Mouse (Mus musculus) ES-E14 (cell line): ENCODE data around the gene Tap1. TPM values are rescaled to one million over a fixed set of nuclear protein-coding genes. Genes with fewer than 3 reads are reported as not detected.
"Not testable (repeated sequence)": the region's sequence is repeated elsewhere in the genome, so short reads cannot be mapped to it uniquely, and the experiment has no call there.

Experiments used
- DNase-seq: peaks from one replicate; pipeline ENCODE4 v3.0.0-alpha.2; 2013; ENCODE audit warnings: low read depth, low spot score
- H3K27ac ChIP-seq: 2 replicates; pipeline ENCODE4 v1.5.1; 2012; ENCODE audit warnings: low read depth, mild to moderate bottlenecking, low read length, moderate library complexity, mixed read lengths; ENCODE audit not compliant: poor library complexity, insufficient read depth, severe bottlenecking
- H3K36me3 ChIP-seq: 2 replicates; pipeline ENCODE4 v1.6.1; 2012; ENCODE audit warnings: mild to moderate bottlenecking, low read length, moderate library complexity, mixed read lengths; ENCODE audit not compliant: control insufficient read depth, poor library complexity, insufficient read depth, severe bottlenecking
- H3K4me1 ChIP-seq, 2 experiments: fragments of 150-350 bp in 1 of 2; sonication (generic) in 1 of 2; 2 replicates each; pipeline ENCODE4 v1.6.1; 2012; ENCODE audit warnings: low read length in 2 of 2, mild to moderate bottlenecking in 1 of 2, mixed read lengths in 1 of 2; ENCODE audit not compliant: control insufficient read depth in 2 of 2, insufficient read depth in 2 of 2, poor library complexity in 1 of 2
- H3K4me3 ChIP-seq, 2 experiments: fragments of 150-350 bp in 1 of 2; sonication (generic) in 1 of 2; 2 replicates each; pipeline ENCODE4 v1.5.1; 2012; ENCODE audit warnings: low read length in 2 of 2, low read depth in 1 of 2, mild to moderate bottlenecking in 1 of 2, mixed read lengths in 1 of 2; ENCODE audit not compliant: insufficient read depth in 1 of 2, poor library complexity in 1 of 2, severe bottlenecking in 1 of 2
- H3K9ac ChIP-seq: 2 replicates; pipeline ENCODE4 v1.6.1; 2012; ENCODE audit warnings: low read depth, mild to moderate bottlenecking, low read length, mixed read lengths; ENCODE audit not compliant: poor library complexity, insufficient read depth, severe bottlenecking
- H3K9me3 ChIP-seq: fragments of 150-350 bp; sonication (generic); 2 replicates; pipeline ENCODE4 v1.6.1; 2012; ENCODE audit warnings: low read depth, mild to moderate bottlenecking, low read length; ENCODE audit not compliant: control insufficient read depth, insufficient read depth
- CHD2 ChIP-seq: IDR thresholded peaks from 2 replicates; pipeline ENCODE4 v1.6.1; 2014; ENCODE audit warnings: mild to moderate bottlenecking, low read depth, low read length, inconsistent platforms
- HCFC1 ChIP-seq: IDR thresholded peaks from 2 replicates; pipeline ENCODE4 v1.6.1; 2012; ENCODE audit warnings: low read length, inconsistent platforms, borderline replicate concordance; ENCODE audit not compliant: insufficient read depth
- MAFK ChIP-seq: IDR thresholded peaks from 2 replicates; pipeline ENCODE4 v1.6.1; 2014; ENCODE audit warnings: mild to moderate bottlenecking, low read depth, low read length, inconsistent platforms; ENCODE audit not compliant: insufficient read depth
- ZC3H11A ChIP-seq: IDR thresholded peaks from 2 replicates; pipeline ENCODE4 v1.6.1; 2012; ENCODE audit warnings: low read depth, mild to moderate bottlenecking, inconsistent platforms, low read length, borderline replicate concordance
- ZNF384 ChIP-seq: IDR thresholded peaks from 2 replicates; pipeline ENCODE4 v1.6.1; 2012; ENCODE audit warnings: low read depth, low read length, inconsistent platforms
- in situ Hi-C, 2 experiments: fragments of 600-800 bp; cut with MboI; formaldehyde crosslinking; loops; one replicate each; pipeline ENCODE4 v1.15.1; 2025; ENCODE audit warnings: low sequenced_read_pairs in 2 of 2, inconsistent platforms in 1 of 2; ENCODE audit not compliant: unreplicated experiment in 2 of 2
- total RNA-seq: library from RNA; depleted of rRNA; stranded (reverse); fragments of 300-350 nt; gene quantifications from 2 replicates; pipeline ENCODE4 v1.2.3, GENCODE M21; 2012

Tap1 gene
- total RNA-seq, 1 experiment = 13.9 TPM

DNA sequence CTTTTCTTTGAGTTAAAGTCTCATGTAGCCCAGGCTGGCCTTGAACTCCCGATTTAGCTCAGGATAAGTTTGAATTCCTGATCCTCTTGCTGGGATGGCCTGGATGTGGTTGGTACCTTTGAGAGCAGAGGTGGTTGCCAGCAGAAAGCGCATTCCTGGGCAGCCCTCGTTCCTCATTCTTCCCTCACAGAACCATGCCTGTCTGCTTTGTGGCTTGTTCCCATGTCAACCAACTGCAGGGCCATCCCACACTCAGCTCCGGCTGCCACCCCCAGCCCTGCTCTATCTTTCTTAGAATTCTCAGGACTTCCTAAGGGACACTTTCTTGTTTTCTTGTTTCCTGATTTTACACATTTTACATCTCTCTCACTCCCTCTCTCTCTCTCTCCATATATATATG lies 45.9 kb upstream of the Tap1 start:
- H3K9ac ChIP-seq = no peak overlapping the region
- no peaks in the 10 kb centered on the region for H3K36me3 ChIP-seq
- TF ChIP-seq MAFK (no peak), ZC3H11A (no peak), HCFC1 (no peak), ZNF384 (no peak), CHD2 (no peak)
- no peak for DNase-seq
- no peak overlapping the region for H3K27ac ChIP-seq
- peaks cover 2 to 4% of the 10 kb centered on the region in 2 experiments; a peak in 1 of 4 replicates for H3K4me1 ChIP-seq
- H3K4me3 ChIP-seq = no peak overlapping the region
- in situ Hi-C loops = no loop called here
- H3K9me3 ChIP-seq = no peaks in the 10 kb centered on the region

DNA sequence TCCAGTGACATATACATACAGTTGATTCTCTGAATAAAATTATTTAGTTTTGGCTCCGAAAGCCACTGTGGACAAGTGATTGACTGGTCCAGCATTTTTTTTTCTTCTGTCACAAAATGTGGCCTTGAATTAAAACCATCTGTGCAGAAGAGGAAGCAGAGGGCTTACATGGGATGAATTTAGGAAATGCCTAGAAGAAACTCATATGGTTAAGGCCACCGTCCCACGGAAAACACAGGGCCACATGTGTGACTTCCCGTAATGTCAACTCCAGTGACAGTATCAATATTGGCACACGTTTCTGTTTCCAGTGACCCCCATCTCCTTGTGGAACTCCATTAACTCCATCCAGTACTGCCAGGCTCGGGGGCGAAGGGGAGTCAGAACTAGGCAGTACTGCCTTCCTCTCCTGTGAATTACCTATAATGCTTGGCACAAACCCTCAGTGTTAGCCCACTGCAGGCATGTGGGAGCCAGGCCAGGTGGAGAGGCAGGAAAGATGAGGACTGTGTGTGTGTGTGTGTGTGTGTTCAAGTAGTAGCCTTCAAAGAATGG lies 44.8 kb upstream of the Tap1 start:
- Histone ChIP-seq H3K9ac (no peak overlapping the region), H3K4me1 (peaks cover 0 to 3% of the 10 kb centered on the region in 2 experiments; a peak in 1 of 4 replicates), H3K4me3 (no peak overlapping the region), H3K9me3 (no peaks in the 10 kb centered on the region), H3K36me3 (no peaks in the 10 kb centered on the region), H3K27ac (no peak overlapping the region)
- TF ChIP-seq HCFC1 = no peak
- no peak for TF ChIP-seq CHD2
- no peak for TF ChIP-seq ZC3H11A
- no peak for TF ChIP-seq MAFK
- no peak for TF ChIP-seq ZNF384
- in situ Hi-C loops = no loop called here
- no peak for DNase-seq

DNA sequence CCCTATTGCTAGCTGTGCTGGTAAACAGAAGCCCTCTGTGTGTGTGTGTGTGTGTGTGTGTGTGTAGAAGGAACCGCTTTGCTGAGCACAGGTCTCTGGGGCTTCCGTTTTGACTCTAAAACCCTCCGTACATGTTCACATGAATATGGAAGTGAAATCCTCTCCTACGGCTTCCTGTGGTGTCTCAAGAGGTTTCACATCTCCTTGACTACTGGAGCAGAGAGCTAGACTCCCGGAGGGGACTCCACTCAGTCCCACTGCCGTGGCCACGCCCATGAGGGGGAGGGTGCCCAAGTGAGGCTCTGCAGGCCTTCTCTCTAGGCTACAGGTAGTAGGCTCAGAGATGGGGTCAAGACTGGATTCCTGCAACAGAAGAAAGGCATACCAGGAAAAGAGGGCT lies 44.3 kb upstream of the Tap1 start, which contains the start of gene H2-DMb2:
Gene H2-DMb2, plus strand, starts transcription at position 275 of the 400 bp plus-strand sequence.
- Histone ChIP-seq H3K9me3 (no peaks in the 10 kb centered on the region), H3K36me3 (no peaks in the 10 kb centered on the region), H3K4me3 (no peak within 1 kb of the TSS), H3K4me1 (peaks cover 0 to 2% of the 10 kb centered on the region in 2 experiments; a peak in 1 of 4 replicates), H3K9ac (no peak within 1 kb of the TSS), H3K27ac (no peak within 1 kb of the TSS)
- in situ Hi-C loops = no loop called here
- TF ChIP-seq CHD2 = no peak
- no peak for TF ChIP-seq HCFC1
- no peak for TF ChIP-seq ZC3H11A
- no peak for TF ChIP-seq ZNF384
- no peak for TF ChIP-seq MAFK
- no peak for DNase-seq

DNA sequence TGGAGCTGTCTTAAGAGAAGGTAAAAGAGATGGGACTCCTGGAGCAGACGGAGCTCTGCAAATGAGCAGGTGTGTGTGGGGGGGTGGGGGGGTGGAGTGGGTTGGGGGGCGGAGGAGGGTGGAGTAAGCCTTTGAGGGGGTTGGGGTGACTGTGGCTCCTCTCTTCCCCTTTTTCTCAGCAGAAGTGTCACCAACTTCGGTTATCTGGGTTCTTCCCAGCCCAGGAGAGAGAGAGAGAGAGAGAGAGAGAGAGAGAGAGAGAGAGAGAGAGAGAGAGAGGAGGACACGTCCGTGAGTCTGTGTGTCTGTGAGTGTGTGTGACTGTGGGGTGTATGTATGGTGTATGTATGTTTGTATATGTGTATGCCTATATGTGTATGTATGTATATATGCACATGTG lies 43.9 kb upstream of the Tap1 start:
- H3K9me3 ChIP-seq = no peaks in the 10 kb centered on the region
- no peak overlapping the region for H3K4me3 ChIP-seq
- H3K27ac ChIP-seq = no peak overlapping the region
- H3K36me3 ChIP-seq = no peaks in the 10 kb centered on the region
- H3K9ac ChIP-seq = no peak overlapping the region
- DNase-seq = no peak
- no peak for TF ChIP-seq ZNF384
- TF ChIP-seq ZC3H11A = no peak
- no peak for TF ChIP-seq CHD2
- TF ChIP-seq MAFK = no peak
- no peak for TF ChIP-seq HCFC1
- peaks cover 0 to 2% of the 10 kb centered on the region in 2 experiments; a peak in 1 of 4 replicates for H3K4me1 ChIP-seq
- in situ Hi-C loops = no loop called here

DNA sequence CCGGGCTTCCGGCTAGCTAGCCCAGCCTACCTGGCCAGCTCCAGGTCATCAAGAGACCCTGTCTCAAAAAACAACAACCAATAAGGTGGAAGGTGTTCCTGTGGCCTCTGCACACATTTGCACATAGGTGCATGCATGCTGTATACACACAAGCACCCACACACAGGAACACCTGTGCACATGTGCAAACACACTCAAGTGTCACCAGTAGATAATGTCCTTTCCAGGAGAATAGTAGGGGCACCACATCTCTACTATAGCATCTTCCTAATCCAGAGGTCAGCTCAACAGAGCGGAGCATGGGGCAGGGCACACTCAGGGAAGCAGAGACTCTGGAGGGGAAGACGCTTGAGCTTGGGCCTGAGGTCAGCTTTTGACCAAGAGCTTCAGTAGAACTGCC lies 43.1 kb upstream of the Tap1 start:
- H3K4me1 ChIP-seq, H3K4me3 ChIP-seq, DNase-seq, H3K9ac ChIP-seq, H3K36me3 ChIP-seq, in situ Hi-C loops, H3K27ac ChIP-seq, H3K9me3 ChIP-seq: not testable (repeated sequence)
